Mouse (Mus musculus): ENCODE data around the gene Tgfbr3. TPM values are rescaled to one million over a fixed set of nuclear protein-coding genes. Genes with fewer than 3 reads are reported as not detected.

Gene Tgfbr3
- total RNA-seq, 1 experiment from 2014 or later, result 31.2 TPM

GRCm38 (mm10) chr5:107079920-107080319, 209.5 kb downstream of the Tgfbr3 start:
- ATAC-seq (replicated peaks; ENCODE audit: insufficient number of reproducible peaks, low FRiP score, low TSS enrichment, poor library complexity, severe bottlenecking), result no peak

GRCm38 (mm10) chr5:107079146-107079638, 210.2 kb downstream of the Tgfbr3 start:
- no peak for ATAC-seq (replicated peaks; ENCODE audit: insufficient number of reproducible peaks, low FRiP score, low TSS enrichment, poor library complexity, severe bottlenecking)

GRCm38 (mm10) chr5:107078361-107078760, 211.1 kb downstream of the Tgfbr3 start:
- ATAC-seq (replicated peaks; ENCODE audit: insufficient number of reproducible peaks, low FRiP score, low TSS enrichment, poor library complexity, severe bottlenecking), result no peak

GRCm38 (mm10) chr5:107077900-107078299, 211.5 kb downstream of the Tgfbr3 start:
- ATAC-seq (replicated peaks; ENCODE audit: insufficient number of reproducible peaks, low FRiP score, low TSS enrichment, poor library complexity, severe bottlenecking), result no peak

GRCm38 (mm10) chr5:107074980-107075583, 214.3 kb downstream of the Tgfbr3 start:
- no peak for ATAC-seq (replicated peaks; ENCODE audit: insufficient number of reproducible peaks, low FRiP score, low TSS enrichment, poor library complexity, severe bottlenecking)

GRCm38 (mm10) chr5:107074350-107074749, 215.1 kb downstream of the Tgfbr3 start:
- ATAC-seq (replicated peaks; ENCODE audit: insufficient number of reproducible peaks, low FRiP score, low TSS enrichment, poor library complexity, severe bottlenecking), result no peak

GRCm38 (mm10) chr5:107073536-107073935, 215.9 kb downstream of the Tgfbr3 start:
- no peak for ATAC-seq (replicated peaks; ENCODE audit: insufficient number of reproducible peaks, low FRiP score, low TSS enrichment, poor library complexity, severe bottlenecking)

- no peak for ATAC-seq (replicated peaks; ENCODE audit: insufficient number of reproducible peaks, low FRiP score, low TSS enrichment, poor library complexity, severe bottlenecking)
These were observed 221.3 kb downstream of the Tgfbr3 start for GRCm38 (mm10) chr5:107068146-107068545.

GRCm38 (mm10) chr5:107067531-107067930, 221.9 kb downstream of the Tgfbr3 start:
- no peak for ATAC-seq (replicated peaks; ENCODE audit: insufficient number of reproducible peaks, low FRiP score, low TSS enrichment, poor library complexity, severe bottlenecking)

GRCm38 (mm10) chr5:107064922-107065321, 224.5 kb downstream of the Tgfbr3 start:
- no peak for ATAC-seq (replicated peaks; ENCODE audit: insufficient number of reproducible peaks, low FRiP score, low TSS enrichment, poor library complexity, severe bottlenecking)

GRCm38 (mm10) chr5:107062229-107062852, 227.1 kb downstream of the Tgfbr3 start:
- ATAC-seq (replicated peaks; ENCODE audit: insufficient number of reproducible peaks, low FRiP score, low TSS enrichment, poor library complexity, severe bottlenecking), result no peak

GRCm38 (mm10) chr5:107059514-107059913, 229.9 kb downstream of the Tgfbr3 start:
- no peak for ATAC-seq (replicated peaks; ENCODE audit: insufficient number of reproducible peaks, low FRiP score, low TSS enrichment, poor library complexity, severe bottlenecking)

- ATAC-seq (replicated peaks; ENCODE audit: insufficient number of reproducible peaks, low FRiP score, low TSS enrichment, poor library complexity, severe bottlenecking), result no peak
These were observed 230.8 kb downstream of the Tgfbr3 start for GRCm38 (mm10) chr5:107058642-107059041.

Other genes starting within 250 kb of the Tgfbr3 start
- gene Brdt, start 41.5 kb upstream of the Tgfbr3 start, total RNA-seq (2017), result 0.29 to 1.1 TPM (median 0.32 TPM) in 3 replicates
- gene Ephx4, start 113.1 kb upstream of the Tgfbr3 start, total RNA-seq (2017), result not detected in 3 replicates
- gene Lpcat2b, start 141.9 kb upstream of the Tgfbr3 start, total RNA-seq (2017), result not detected in 3 replicates
- 4.3 to 6.7 TPM (median 4.9 TPM) in 3 replicates for gene Btbd8, start 148.4 kb upstream of the Tgfbr3 start, total RNA-seq (2017)
- 0.58 to 1.3 TPM (median 0.76 TPM) in 3 replicates for gene Gm42669, start 218.0 kb upstream of the Tgfbr3 start, total RNA-seq (2017)
- 0.10 TPM in 1 of 3 replicates, not detected in the others for gene 1700028K03Rik, start 245.1 kb upstream of the Tgfbr3 start, total RNA-seq (2017)

All from monocyte, adult 5-6 weeks (primary cell).